Mouse (Mus musculus): ENCODE measurements around the gene Zswim9. TPM values are rescaled to one million over a fixed set of nuclear protein-coding genes. Genes with fewer than 3 reads are reported as not detected.

Gene Zswim9
- 7.4 and 10.0 TPM in 2 replicates for total RNA-seq (2021)
- long read RNA-seq, experiment 1, full-length matches to known transcripts, result 4 of 7 reads
- long read RNA-seq, experiment 1, partial matches to known transcripts, result 0 of 7 reads
- long read RNA-seq, experiment 1, other reads (novel, unspliced or antisense), result 3 of 7 reads
- long read RNA-seq, experiment 2, full-length matches to known transcripts, result 1 of 2 reads
- long read RNA-seq, experiment 2, partial matches to known transcripts, result 1 of 2 reads
- long read RNA-seq, experiment 2, other reads (novel, unspliced or antisense), result 0 of 2 reads

GRCm38 (mm10) chr7:13278308-13278891 lies at the start of gene Zswim9:
Gene Zswim9 (minus strand): TSS chr7:13278721.
- peak; percentile 96 for DNase-seq

GRCm38 (mm10) chr7:13324316-13324715 lies 45.8 kb upstream of the Zswim9 start, which contains the start of gene Pla2g4c:
Gene Pla2g4c (plus strand): TSS chr7:13324655.
- DNase-seq, result no peak

- no peak for DNase-seq
These were observed 42.9 kb upstream of the Zswim9 start for GRCm38 (mm10) chr7:13321424-13321823.

GRCm38 (mm10) chr7:13314095-13314597 lies 35.6 kb upstream of the Zswim9 start:
- peak; percentile 9 for DNase-seq

GRCm38 (mm10) chr7:13311401-13311800 lies 32.9 kb upstream of the Zswim9 start:
- no peak for DNase-seq

GRCm38 (mm10) chr7:13310493-13311199 lies 32.1 kb upstream of the Zswim9 start:
- no peak for DNase-seq

- DNase-seq, result no peak
These were observed 30.9 kb upstream of the Zswim9 start for GRCm38 (mm10) chr7:13309407-13309806.

- DNase-seq, result no peak
These were observed 24.9 kb upstream of the Zswim9 start for GRCm38 (mm10) chr7:13303372-13303771.

- DNase-seq, result no peak
These were observed 24.3 kb upstream of the Zswim9 start for GRCm38 (mm10) chr7:13302780-13303179.

- DNase-seq, result no peak
These were observed 23.1 kb upstream of the Zswim9 start for GRCm38 (mm10) chr7:13301643-13302042.

GRCm38 (mm10) chr7:13298821-13299220 lies 20.3 kb upstream of the Zswim9 start:
- DNase-seq, result no peak

GRCm38 (mm10) chr7:13297636-13298035 lies 19.1 kb upstream of the Zswim9 start:
- no peak for DNase-seq

- DNase-seq, result no peak
These were observed 16.7 kb upstream of the Zswim9 start for GRCm38 (mm10) chr7:13295256-13295655.

GRCm38 (mm10) chr7:13293878-13294855 lies 15.6 kb upstream of the Zswim9 start:
- DNase-seq, result peak; percentile 69

GRCm38 (mm10) chr7:13291370-13291769 lies 12.8 kb upstream of the Zswim9 start:
- DNase-seq, result no peak

- DNase-seq, result no peak
These were observed 11.6 kb upstream of the Zswim9 start for GRCm38 (mm10) chr7:13290041-13290675.

- DNase-seq, result peak; percentile 17
These were observed 10.1 kb upstream of the Zswim9 start for GRCm38 (mm10) chr7:13288621-13289020.

- peak; percentile 14 for DNase-seq
These were observed 436 bp upstream of the Zswim9 start for GRCm38 (mm10) chr7:13278957-13279356.

GRCm38 (mm10) chr7:13277833-13278232 lies 688 bp downstream of the Zswim9 start:
- no peak for DNase-seq

- no peak for DNase-seq
These were observed 1.4 kb downstream of the Zswim9 start, which contains the start of gene Lig1 for GRCm38 (mm10) chr7:13277081-13277480. Gene Lig1 (plus strand): TSS chr7:13277283.

- DNase-seq, result no peak
These were observed 6.8 kb downstream of the Zswim9 start for GRCm38 (mm10) chr7:13271704-13272103.
